Mouse (Mus musculus) cortical plate, adult 2 months (tissue): ENCODE results near the gene Klhl29.

ENCODE experiments used
- CTCF ChIP-seq: fragments of 200-500 bp; IDR thresholded peaks from 2 replicates; pipeline ENCODE4 v1.5.1; 2011; ENCODE audit warnings: mild to moderate bottlenecking, control low read depth, low read length; ENCODE audit not compliant: insufficient read depth; ENCODE audit errors: extremely low read depth
- POLR2A ChIP-seq: fragments of 200-500 bp; IDR thresholded peaks from 2 replicates; pipeline ENCODE4 v1.6.1; 2011; ENCODE audit warnings: mild to moderate bottlenecking, low read length, control low read depth; ENCODE audit not compliant: insufficient read depth; ENCODE audit errors: extremely low read depth

DNA sequence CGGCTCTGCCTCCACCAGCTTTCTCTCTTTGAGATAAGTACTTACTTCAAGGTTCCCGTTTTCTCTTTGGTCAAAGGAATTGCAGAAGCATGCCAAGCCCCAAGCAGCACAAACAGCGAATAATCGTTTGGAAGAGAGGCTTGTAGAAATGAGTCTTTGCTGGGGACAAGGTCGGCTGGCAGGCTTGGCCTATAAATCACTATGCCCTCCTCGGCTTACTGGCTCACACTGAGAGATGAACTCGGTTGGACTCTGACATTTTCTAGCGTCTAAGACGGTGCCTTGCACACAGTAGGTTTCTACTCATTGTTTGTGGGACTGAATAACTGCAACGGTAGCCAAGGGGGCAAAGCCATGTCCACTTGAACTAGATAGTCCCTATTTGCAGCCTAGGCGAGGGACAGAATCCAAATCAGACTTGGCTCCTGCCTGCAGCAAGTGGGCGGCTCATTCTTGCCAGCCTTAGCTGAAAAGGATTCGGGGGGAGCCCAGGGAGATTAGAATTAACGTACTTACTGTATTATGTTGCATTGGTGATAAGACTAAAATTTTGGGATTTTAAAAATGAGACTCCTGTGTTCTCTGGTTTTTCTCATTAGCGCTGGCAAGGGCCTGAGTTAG, 128.7 kb downstream of the Klhl29 start:
- no peak for TF ChIP-seq POLR2A
- no peak for TF ChIP-seq CTCF
